Mouse (Mus musculus) megakaryocyte, embryonic 14.5 days (primary cell): ENCODE results near the gene Ppp1r16b. TPM values are rescaled to one million over a fixed set of nuclear protein-coding genes. Genes with fewer than 3 reads are reported as not detected.

Experiments used
- H3K27me3 ChIP-seq: replicated peaks from 2 replicates; pipeline ENCODE3; 2012; ENCODE audit warnings: inconsistent platforms
- H3K36me3 ChIP-seq: replicated peaks from 2 replicates; pipeline ENCODE3; 2012; ENCODE audit warnings: low read length, inconsistent platforms, mixed read lengths
- H3K4me1 ChIP-seq: 2 replicates; pipeline ENCODE4 v1.6.1; 2012; ENCODE audit warnings: inconsistent platforms
- H3K4me3 ChIP-seq: replicated peaks from 2 replicates; pipeline ENCODE3; 2012; ENCODE audit warnings: moderate library complexity, mild to moderate bottlenecking, inconsistent platforms
- H3K9me3 ChIP-seq: 2 replicates; pipeline ENCODE4 v1.6.1; 2012; ENCODE audit warnings: inconsistent platforms
- FLI1 ChIP-seq: IDR thresholded peaks from 2 replicates; pipeline ENCODE4 v1.6.1; 2012; ENCODE audit warnings: low read length, inconsistent platforms, mixed read lengths
- GATA1 ChIP-seq: IDR thresholded peaks from 3 replicates; pipeline ENCODE4 v1.6.1; 2012; ENCODE audit warnings: mixed read lengths, low read length, inconsistent platforms, borderline replicate concordance
- polyA plus RNA-seq: library from polyadenylated mRNA; stranded (reverse); fragments of >175 nt; gene quantifications from 2 replicates; pipeline ENCODE4 v1.2.3, GENCODE M21; 2012; ENCODE audit warnings: low replicate concordance; ENCODE audit not compliant: insufficient read depth

The Ppp1r16b gene
- polyA plus RNA-seq, 1 experiment = 3.6 TPM

DNA sequence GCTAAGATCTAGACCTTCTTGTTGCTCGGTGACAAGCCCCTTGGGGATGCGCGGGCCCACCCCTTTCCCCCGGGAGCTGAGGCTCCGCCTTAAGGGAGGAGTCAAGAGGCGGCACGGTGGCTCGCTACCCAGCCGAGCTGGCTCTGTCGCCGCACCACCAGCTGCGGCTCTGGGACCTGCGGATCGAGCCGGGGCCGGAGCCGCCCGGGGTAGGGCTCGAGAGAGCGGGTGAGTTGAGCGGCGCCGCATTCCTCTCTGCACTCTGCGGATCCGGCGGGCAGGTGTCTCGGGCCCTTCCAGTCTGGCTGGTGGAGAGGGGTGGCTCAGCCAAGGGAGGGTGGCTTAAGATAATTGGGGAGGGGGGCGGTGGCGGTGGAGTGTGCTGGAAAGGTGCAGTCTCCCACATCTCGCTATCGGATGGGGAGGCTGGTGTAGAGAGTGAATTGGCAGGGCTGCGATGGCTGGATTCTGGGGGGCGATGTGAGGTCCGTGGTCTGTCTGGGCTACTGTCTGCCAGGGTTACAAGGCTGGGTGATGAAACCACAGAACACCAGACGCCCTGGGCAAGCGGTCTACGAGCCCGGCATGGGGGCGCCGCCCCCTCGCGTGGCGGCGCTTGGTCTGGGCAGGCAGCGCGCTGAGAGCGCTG is 1.9 kb downstream of the Ppp1r16b start:
- no peaks in the 10 kb centered on the region for H3K36me3 ChIP-seq
- peaks cover 55% of the 10 kb centered on the region for H3K4me1 ChIP-seq
- TF ChIP-seq FLI1 (no peak), GATA1 (no peak)
- peak overlapping the region; percentile 91 for H3K4me3 ChIP-seq
- peaks cover 2% of the 10 kb centered on the region for H3K9me3 ChIP-seq
- H3K27me3 ChIP-seq = peaks cover 78% of the 10 kb centered on the region

DNA sequence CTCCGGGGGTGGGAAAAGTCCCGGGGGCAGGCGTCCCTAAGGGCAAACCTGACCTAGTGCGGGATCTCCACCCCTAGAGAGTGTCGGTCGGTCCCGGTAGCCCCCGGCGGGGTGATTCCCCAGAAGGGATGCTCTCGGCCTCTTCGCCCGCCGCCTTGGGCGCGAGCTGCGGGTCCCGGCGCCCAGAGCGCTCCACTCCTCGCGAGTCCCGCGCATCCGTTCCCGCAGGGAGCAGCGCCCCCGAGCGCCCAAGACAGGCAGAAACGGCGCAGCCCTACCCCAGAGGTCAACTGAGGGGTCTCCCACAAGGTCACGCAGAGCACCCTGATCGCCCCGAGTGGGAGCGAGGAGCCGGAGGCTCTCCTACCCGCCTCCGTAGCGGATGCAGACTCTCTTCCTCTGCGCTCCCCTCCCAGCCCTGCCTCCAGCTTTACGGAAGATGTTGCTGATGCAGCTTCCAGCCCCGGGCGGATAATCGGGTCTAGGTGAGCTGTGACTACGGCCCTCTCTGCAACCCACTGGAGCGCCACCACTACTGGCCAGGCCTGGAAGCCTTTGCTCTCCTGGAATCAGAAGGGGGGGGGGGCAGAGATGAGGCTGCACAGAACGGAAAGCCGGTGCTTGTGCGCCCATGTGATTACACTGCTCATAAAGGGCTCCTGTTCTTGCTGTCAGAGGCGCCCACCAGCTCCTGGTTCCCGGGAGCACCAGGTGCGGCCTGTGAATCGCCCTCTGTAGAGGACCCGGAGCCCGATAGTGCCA is 2.7 kb downstream of the Ppp1r16b start:
- H3K27me3 ChIP-seq = peaks cover 83% of the 10 kb centered on the region
- H3K9me3 ChIP-seq = peaks cover 9% of the 10 kb centered on the region
- H3K4me3 ChIP-seq = peak overlapping the region; percentile 91
- no peaks in the 10 kb centered on the region for H3K36me3 ChIP-seq
- H3K4me1 ChIP-seq = peaks cover 58% of the 10 kb centered on the region
- TF ChIP-seq FLI1 (no peak), GATA1 (no peak)

DNA sequence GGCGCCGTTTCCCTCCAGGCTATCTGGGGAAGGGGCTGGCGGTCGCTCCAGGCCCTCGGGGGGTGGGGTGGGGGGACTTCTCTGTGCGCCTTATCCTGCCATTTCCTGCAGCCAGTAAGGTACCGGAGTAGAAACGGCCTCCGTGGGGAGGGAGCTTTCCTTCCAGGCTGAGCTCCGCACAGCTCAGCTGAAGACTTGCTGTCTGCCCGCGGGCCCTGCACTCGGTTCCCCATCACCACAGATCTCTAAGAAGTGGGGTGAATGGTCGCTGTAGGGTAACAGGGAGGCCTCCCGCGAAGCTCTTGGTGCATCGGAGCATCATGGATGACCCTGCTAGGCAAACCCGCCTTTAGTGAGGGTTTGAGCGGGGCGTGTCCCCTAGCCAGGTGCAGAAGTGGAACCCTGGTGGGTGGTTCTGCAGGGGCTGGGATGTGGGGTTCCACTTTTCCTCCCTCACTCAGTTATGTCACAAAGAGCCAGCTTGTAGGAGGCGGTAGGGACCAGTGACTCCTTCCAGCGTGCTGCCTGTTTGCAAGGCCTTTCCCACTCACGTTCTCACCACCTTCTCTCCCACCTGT is 3.3 kb downstream of the Ppp1r16b start:
- TF ChIP-seq FLI1 = no peak
- TF ChIP-seq GATA1 = no peak
- Histone ChIP-seq H3K9me3 (peaks cover 9% of the 10 kb centered on the region), H3K27me3 (peaks cover 87% of the 10 kb centered on the region), H3K4me3 (peak overlapping the region; percentile 91), H3K36me3 (no peaks in the 10 kb centered on the region), H3K4me1 (peaks cover 65% of the 10 kb centered on the region)

DNA sequence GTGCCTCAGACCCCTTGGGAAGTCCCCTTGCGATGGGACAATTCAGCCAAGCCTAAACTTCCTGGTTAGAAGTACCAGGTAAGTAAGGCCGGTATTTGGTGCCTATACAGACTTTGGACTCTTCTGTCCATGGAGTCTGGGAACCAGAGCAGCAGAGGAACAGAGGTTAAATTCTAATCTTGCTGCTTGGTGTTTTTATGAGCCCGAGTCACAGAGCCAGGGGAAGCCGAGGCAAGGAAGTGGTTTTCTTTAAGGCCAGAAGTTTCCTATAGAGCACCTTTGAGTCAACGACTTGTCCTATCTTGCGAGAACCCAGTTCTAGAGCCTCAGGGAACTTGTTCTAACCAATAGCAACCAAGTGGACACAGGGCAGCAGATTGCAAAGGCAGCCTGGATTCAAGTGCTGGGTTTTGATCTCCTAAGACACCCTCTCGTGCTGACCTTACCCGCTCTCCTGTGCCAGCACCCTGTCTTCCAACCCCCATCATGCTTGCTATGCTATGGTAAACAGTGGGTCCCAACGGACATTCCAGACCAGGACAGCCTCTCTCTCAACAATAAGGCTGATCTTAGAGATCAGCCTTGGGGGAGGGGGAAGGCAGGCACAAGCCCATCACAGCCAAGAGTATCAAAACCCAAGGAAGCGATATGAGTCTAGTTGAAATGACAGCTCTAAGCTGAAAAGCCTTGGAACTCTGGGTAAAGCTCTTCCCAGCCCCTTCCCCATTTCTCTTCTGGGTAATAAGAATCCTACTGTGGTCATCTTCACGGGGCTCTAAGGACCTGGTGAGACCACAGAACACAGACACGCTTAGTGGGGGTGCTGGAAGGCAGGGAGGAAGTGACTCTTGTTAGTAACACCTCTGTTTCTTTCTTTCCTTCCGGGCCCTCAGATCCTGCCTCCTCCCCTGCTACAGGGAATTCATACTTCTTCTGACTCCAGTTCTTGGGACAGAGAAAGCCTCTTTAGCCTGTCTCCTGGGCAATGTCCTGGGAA is 4.3 kb downstream of the Ppp1r16b start:
- Histone ChIP-seq H3K27me3 (peaks cover 88% of the 10 kb centered on the region), H3K4me1 (peaks cover 66% of the 10 kb centered on the region), H3K36me3 (no peaks in the 10 kb centered on the region), H3K4me3 (no peak overlapping the region), H3K9me3 (peaks cover 9% of the 10 kb centered on the region)
- no peak for TF ChIP-seq FLI1
- no peak for TF ChIP-seq GATA1

DNA sequence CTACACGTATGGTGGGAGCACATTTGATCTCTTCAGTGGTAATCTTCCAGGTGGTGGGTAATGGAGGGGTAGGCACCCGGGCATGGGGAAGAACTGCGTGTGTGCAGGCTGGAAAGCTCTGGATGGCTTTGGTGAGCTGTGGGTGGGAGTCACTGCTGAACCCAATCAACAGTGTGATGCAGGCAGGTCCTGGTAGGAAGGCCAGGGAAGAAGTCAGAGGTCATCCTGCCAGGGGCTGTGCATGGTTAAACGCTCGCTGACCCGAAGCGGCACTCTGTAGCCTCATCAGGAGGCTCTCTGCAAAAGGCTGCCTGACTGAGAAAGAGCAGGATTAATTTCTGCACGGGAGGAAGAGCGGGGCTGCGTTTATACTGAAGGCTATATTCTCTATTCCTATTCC is 5.4 kb downstream of the Ppp1r16b start:
- Histone ChIP-seq H3K27me3 (peaks cover 84% of the 10 kb centered on the region), H3K36me3 (no peaks in the 10 kb centered on the region), H3K9me3 (peaks cover 9% of the 10 kb centered on the region), H3K4me1 (peaks cover 59% of the 10 kb centered on the region), H3K4me3 (no peak overlapping the region)
- TF ChIP-seq GATA1 (no peak), FLI1 (no peak)

DNA sequence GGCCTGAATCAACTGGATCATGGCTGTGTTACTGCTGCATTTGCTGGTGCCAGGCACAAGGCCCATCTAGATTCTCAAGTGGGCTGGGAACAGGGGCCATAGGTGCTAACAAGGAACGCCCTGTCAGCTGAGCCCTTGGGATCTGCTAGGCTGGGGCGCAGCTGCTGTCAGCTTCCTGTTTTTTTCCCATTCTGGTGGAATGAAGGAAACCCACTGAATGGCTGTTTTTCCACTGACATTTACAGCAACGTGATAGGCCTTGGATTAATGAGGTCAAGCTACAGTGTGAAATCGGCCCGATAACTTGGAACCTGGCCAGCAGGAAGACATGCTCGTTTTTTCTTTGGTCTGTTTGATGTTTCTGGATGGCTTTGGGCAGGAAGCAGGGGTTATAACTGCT is 7.6 kb downstream of the Ppp1r16b start:
- Histone ChIP-seq H3K36me3 (no peaks in the 10 kb centered on the region), H3K4me3 (no peak overlapping the region), H3K4me1 (peaks cover 44% of the 10 kb centered on the region), H3K27me3 (peaks cover 73% of the 10 kb centered on the region), H3K9me3 (peaks cover 9% of the 10 kb centered on the region)
- TF ChIP-seq GATA1 (no peak), FLI1 (no peak)

DNA sequence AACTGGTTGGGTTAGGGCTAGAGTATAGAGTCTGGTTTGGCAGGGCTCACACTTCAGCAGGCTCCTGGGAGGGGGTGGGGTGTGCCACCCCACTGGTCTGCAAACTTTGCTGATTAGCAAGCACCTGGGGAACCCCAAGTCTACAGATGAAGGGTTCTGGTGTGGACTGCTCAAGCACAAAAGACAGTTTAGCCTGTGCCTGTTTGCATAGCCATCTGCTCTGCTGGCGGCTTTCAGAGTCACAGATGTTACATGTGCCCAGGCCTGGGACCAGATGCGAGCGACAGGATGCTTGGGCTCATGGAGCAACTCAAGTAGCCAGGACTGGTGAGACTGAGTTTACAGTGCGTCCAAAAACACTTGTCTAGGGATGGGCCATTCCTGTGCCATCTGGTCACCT is 8.3 kb downstream of the Ppp1r16b start:
- no peak overlapping the region for H3K4me3 ChIP-seq
- no peaks in the 10 kb centered on the region for H3K36me3 ChIP-seq
- no peak for TF ChIP-seq FLI1
- no peak for TF ChIP-seq GATA1
- peaks cover 72% of the 10 kb centered on the region for H3K27me3 ChIP-seq
- H3K4me1 ChIP-seq = peaks cover 41% of the 10 kb centered on the region
- H3K9me3 ChIP-seq = peaks cover 9% of the 10 kb centered on the region

DNA sequence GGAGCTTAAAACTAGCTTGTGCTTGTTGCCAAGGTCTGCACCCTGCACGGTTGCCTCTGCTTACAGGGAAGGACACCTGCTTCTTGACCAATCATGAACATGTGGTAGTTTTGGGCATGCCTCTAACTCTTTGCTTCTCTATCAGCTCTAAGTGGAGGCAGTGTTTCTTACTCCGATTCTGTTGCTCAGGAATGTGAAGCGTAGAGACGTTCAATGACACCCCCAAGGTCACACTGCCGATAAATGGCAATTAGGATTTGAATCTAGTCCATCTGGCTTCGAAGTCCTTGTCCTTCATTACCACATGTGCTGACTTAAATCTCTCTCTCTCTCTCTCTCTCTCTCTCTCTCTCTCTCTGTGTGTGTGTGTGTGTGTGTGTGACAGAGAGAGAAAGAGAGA is 8.9 kb downstream of the Ppp1r16b start:
- Histone ChIP-seq H3K27me3 (peaks cover 70% of the 10 kb centered on the region), H3K4me3 (no peak overlapping the region), H3K9me3 (peaks cover 9% of the 10 kb centered on the region), H3K4me1 (peaks cover 35% of the 10 kb centered on the region), H3K36me3 (no peaks in the 10 kb centered on the region)
- no peak for TF ChIP-seq FLI1
- TF ChIP-seq GATA1 = no peak

DNA sequence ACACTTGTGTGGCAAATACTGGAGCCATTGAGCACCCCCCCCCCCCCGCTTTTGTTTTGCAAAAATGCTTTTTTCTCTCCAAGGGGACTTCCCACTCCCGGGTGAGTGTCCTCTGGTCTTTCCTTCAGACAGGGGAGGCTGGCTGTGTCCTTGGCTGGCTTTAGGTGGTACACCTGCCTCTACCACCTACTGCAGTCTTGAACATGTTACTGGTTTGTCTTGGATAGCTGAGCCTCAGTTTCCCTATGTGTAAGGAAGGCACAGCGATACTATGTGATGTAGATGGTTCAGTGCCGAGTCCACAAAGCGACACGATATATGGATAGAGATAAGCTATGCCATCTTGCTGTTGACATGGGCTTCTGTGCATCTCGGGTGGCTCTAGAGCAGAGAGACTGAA is 9.6 kb downstream of the Ppp1r16b start:
- H3K36me3 ChIP-seq = no peaks in the 10 kb centered on the region
- H3K4me3 ChIP-seq = no peak overlapping the region
- peaks cover 29% of the 10 kb centered on the region for H3K4me1 ChIP-seq
- peaks cover 64% of the 10 kb centered on the region for H3K27me3 ChIP-seq
- TF ChIP-seq GATA1 (no peak), FLI1 (no peak)
- peaks cover 9% of the 10 kb centered on the region for H3K9me3 ChIP-seq
